Mouse (Mus musculus) liver, embryonic 14.5 days (tissue): ENCODE results near the gene E2f4.

Experiments used
- CTCF ChIP-seq: IDR thresholded peaks from 2 replicates; pipeline ENCODE4 v1.5.1; 2016; ENCODE audit warnings: antibody characterized with exemption, low read depth, control low read depth
- EP300 ChIP-seq: IDR thresholded peaks from 2 replicates; pipeline ENCODE4 v1.6.1; 2016; ENCODE audit warnings: antibody characterized with exemption, low read depth

- no peak for TF ChIP-seq CTCF
- TF ChIP-seq EP300: no peak
These were observed 28.0 kb upstream of the E2f4 start, which contains the start of gene Hsf4 for GRCm38 (mm10) chr8:105269461-105269947.
